Mouse (Mus musculus): ENCODE results near the gene Bbs5.

GRCm38 (mm10) chr2:69714126-69714525 is 67.2 kb downstream of the Bbs5 start:
- TF ChIP-seq CTCF (IDR thresholded peaks at IDR 0.05; ENCODE audit: low read depth, low read length) (no peak), POLR2A (IDR thresholded peaks at IDR 0.05; ENCODE audit: extremely low read depth, insufficient read depth, low read length) (no peak)

Data from liver, adult 2 months (tissue).